Mouse (Mus musculus): ENCODE measurements around the gene Hemk1. TPM values are rescaled to one million over a fixed set of nuclear protein-coding genes. Genes with fewer than 3 reads are reported as not detected.
"Not testable (repeated sequence)": the region's sequence is repeated elsewhere in the genome, so short reads cannot be mapped to it uniquely, and the experiment has no call there.

The Hemk1 gene
- total RNA-seq, 2 experiments from 2014 or later = 9.3 to 11.2 TPM

DNA sequence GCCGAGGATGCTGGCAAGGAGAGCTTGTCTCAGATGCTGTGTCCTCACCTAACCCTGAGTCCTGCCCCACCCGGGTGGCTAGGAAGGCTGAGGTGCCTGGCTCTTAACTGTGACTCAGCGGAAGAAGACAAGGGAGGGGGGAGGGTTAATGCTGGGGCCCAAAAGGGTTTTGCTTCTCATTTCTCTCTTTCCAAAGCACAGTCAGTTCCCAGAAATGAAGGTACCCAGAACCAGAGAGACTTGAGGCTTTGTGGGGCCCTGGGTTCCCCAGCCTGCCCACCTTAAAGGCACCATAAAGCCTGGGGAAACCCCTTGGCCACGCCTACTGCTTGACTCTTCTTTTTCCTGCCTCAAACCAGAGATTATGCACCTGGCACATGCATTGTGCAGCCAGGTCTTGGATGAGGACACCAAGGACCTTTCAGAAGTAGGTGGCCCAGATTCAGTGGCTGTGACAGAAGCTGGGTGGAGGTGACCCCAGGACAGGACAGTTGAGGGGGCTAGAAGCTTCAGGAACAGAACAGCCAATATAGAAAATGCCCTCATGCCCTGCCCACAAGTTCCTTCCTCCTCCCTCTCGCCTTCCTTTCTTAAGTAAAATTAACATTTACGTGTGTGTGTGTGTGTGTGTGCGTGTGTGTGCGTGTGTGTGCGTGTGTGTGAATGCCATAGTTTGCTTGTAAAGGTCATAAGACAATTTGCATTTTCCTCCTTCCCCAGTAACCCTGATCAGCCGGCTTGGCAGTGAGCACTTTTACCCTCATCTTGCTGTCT, 25.2 kb downstream of the Hemk1 start:
- intact Hi-C loops (cut with DNase I) = no loop called here
- DNase-seq = no peak

DNA sequence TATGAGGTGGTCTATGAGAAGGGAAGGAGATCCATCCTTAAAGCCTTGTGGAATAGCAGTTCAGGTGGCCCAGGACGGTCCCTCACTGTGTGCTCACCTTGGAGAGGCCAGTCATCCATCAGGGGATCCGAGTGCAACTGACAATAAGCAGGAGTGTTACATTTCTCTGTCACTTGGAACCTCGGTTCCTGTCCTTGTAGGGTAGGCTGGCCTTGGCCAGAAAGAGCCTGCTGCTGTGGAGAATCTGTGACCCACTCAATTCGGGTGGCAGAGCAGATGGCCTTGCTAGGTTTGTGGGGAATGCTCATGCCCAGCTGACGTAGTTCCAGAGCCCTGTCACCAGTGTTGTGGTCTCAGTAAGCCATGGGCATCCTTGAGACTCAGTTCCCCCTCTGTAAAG, 28.6 kb downstream of the Hemk1 start:
- intact Hi-C loops (cut with DNase I) = no loop called here
- no peak for DNase-seq

DNA sequence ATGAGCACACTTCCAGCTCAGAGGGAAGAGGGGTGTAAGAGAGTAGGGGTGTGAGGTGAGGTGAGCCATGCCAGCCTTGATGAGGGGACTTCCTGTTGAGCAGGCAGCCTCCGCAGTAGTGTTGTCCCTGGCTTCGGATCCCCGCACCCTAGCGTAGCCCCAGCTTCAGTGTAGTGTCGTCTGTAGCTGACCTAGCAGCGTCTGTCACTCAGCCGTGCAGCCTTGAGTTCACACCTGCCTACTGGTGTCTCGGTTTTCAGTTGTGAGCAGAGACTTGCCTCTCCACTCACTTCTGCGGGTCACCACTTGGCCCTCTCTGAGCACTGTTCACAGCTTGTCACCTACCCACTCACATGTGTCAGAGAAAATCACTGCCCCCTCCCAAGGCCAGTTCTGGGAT, 29.0 kb downstream of the Hemk1 start:
- no peak for DNase-seq
- intact Hi-C loops (cut with DNase I) = no loop called here

DNA sequence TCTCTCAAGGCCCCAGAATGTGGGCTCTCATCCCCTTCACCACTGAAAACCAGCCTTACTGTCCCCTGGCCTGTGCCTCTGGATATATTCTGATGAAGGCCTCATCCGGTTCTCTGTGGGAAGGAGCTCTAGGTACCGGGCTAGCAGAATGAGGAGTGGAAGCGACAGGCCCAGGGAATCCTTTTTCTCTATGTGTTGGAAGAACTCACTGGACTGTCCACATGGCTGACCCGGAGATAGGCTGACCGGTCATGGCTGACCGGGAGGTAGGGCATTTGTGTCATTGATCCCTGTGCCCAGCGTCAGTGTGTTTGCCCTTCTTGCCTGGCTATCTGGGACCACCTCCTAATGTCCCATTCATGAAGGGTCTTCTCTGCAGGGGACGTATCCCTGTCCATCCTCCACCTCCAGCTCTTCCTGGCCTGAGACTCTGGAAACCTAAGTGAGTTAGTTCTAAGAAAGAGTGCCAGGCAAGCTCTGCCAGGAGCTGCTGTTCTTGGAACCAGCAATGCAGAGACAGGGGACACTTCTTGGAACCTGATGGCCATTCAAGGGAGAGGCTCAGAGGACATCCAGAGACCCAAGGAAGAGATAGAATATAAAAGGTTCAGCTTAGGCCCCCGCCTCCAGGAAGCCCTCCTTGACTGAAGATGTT, 29.7 kb downstream of the Hemk1 start:
- DNase-seq = no peak
- intact Hi-C loops (cut with DNase I) = loop anchor here (1.0 kb wide), 1 partner anchor 15 kb away; no protein-coding TSS in a partner anchor

DNA sequence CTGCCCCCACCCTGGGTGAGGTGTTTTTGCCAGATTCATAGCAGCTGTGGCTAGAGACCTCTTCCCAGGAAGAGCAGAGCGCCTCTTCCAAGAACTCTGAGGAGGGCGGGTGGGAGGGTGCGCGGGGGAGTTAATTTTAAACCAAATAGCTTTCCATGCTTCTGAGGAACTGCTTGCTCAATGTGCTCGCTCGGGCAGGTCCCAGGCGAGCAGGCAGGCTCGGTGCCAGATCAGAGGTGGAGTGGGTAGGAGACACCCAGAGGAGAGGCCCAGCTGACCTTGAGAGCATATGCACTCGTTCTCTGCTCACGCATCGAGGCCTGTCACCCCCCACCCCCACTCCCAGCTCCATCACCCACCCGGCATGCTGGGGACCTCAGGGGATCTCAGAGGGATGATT, 30.3 kb downstream of the Hemk1 start:
- peak; percentile 70 to 87 for DNase-seq
- intact Hi-C loops (cut with DNase I) = loop anchor here (1.0 kb wide), 1 partner anchor 15 kb away; no protein-coding TSS in a partner anchor

DNA sequence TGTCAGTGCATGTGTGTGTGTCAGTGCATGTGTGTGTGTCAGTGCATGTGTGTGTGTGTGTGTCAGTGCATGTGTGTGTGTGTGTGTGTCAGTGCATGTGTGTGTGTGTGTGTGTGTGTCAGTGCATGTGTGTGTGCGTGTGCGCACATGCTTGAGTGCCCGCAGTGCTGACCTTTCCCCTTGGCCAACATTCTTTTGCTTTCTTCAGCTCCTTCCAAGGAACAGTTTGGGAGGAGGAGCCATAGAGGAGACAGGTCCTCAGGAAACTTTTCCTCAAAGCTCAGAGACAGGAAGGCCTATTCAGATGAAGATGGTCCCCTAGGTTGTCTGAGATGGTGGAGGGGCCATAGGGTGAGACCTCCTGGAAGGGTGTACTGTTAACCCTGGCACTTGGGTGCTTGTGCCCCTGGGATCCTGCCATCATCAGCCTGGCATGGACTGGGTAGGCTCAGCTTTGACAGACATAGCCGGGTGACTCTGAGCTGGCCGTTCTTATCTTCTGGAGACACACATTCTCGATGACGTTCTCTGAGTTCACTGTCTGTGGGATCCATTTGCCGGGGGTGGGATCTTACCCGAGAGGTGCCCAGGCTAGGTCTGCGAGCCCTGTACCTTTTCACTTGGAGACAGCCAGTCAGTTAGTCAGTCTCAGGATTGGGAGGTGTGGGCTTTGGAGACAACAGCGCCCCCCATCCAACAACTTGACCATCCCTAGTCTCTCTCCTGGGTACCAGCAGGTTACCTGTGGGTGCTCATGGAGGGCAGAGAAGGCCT, 30.9 kb downstream of the Hemk1 start:
- intact Hi-C loops (cut with DNase I) = no loop called here
- no peak for DNase-seq

DNA sequence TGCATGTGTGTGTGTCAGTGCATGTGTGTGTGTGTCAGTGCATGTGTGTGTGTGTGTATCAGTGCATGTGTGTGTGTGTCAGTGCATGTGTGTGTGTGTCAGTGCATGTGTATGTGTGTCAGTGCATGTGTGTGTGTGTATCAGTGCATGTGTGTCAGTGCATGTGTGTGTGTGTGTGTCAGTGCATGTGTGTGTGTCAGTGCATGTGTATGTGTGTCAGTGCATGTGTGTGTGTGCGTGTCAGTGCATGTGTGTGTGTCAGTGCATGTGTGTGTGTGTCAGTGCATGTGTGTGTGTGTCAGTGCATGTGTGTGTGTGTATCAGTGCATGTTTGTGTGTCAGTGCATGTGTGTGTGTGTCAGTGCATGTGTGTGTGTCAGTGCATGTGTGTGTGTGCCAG, 31.5 kb downstream of the Hemk1 start:
- intact Hi-C loops (cut with DNase I); DNase-seq: not testable (repeated sequence)

DNA sequence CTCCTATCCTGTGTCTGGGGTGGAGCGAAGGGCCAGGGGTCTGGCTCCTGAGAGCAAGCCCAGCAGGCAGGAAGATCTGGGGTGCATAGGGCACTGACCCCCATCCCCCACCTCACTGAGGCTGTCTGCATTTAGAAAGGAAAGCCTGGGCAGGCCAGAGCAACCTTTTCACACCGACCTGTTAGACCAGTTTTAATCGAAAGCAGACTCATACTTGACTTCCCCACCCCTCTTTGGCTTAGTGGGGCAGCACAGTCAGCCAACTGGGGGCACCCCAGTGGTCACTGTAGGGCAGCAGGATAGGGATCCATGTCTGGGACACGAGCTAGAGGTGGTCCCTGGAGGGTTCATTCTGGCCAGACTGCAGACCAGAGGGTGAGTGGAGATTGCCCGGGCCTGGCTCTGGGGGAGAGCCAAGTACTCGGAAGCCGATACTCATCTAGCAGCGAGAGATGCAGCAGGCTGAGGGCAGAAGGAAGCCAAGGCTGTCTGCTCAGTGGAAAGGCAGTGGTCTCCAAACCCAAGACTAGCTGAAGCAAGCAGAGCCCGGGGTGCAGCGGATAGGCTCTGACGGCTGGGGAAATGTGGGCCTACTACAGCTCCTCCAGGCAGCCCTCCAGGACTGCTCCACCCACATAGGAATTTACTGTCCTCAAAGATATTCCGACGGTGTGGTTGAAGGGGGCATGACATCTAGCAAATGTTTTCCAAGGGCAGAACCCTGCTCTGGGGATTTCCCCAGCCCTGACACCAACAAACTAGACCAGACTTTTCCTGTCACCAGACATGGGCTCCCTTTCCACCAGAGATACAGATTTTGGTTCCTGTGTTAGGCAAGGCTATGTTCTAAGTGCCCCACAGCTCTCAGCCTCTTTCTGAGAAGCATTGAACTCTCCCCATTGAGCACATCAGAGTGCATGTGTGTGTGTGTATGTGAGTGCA, 32.3 kb downstream of the Hemk1 start:
- intact Hi-C loops (cut with DNase I) = no loop called here
- no peak for DNase-seq

DNA sequence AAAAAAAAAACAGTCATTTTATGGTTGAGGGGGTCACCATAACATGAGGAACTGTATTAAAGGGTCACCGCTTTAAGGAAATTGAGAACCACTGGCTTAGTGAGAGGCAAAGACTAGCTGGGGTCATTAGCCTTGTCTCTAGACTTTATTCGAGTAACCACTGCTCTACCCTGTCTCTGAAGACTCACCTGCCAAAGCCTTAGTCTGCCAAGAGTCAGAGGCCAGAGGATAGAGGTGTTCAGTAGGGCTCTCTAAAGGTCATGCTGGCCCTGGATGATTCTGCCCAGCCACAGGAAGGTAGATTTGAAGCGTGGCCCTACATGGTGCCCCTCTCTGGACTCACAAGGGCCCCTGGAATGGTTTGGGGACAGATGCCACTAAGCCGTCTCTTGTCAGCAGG, 33.1 kb downstream of the Hemk1 start:
- intact Hi-C loops (cut with DNase I) = no loop called here
- no peak for DNase-seq

DNA sequence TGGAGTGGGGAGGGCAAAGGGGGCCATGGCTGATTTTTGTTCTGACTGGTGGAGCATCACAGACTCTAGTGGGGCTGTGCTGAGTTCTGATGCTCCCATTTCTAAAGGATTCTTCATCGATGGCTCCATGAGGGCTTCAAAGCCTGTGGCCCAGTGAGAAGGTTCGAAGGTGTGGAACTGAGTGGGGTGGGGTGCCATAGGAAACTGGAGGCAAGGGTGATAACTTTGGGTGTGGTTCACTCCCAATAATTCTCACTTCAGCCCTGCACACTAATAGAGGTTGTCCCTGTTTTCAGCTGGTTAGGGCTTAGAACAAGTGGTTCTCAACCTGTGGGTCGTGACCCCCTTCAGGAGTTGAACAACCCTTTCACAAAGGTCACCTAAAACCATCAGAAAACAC, 33.8 kb downstream of the Hemk1 start:
- no peak for DNase-seq
- intact Hi-C loops (cut with DNase I) = no loop called here

DNA sequence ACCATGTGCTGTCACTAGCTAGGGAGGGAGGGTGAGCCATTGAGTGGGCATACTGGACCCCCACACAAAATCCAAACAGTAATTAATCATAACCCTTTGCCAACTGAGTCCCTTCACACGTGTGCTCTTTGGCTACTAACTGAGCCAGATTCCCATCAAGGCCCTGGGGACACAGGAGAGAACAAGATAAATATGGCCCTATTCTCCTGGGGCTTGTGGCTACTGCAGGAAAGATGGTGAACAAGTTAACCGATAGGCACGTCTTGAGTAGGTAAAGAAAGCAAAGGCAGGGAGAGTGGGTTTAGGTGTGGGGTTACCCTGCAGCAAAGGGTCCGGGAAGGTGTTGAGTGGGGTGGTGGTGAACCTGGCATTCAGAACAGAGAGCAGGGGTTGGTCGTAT, 34.2 kb downstream of the Hemk1 start:
- intact Hi-C loops (cut with DNase I) = no loop called here

DNA sequence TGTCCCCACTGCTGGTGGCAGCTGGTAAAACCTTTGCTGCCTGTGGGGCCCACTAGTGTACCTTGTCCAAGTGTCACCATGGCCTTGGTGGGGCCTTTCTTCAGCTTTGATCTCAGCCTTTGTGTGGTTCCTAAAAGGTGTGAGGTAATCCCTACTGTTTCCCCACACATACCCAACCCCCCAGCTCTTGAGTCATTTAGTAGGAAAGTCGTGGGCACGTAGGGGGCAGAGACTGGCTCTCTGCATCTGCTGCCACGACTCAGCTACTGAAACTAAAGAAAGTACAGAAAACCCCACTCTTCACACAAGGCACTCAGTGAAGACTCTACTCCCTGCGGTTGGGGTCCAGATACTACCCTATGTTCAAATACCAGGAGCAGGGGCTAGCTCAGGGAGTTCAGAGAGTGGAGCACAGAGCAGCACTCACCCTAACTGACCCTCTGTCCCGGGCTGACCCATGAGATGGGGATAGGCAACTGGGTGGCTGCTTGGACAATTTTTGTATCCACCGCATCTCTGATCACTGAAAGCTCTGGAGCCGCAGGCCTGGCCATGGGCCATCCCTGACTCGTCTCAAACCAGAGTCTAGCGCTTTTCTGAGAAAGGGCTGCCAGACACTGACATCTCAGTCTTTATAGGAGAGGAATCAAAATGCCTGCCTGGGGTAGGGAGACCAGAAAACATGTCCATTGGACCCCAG, 34.9 kb downstream of the Hemk1 start:
- no peak for DNase-seq
- intact Hi-C loops (cut with DNase I) = no loop called here

More for the DNA sequence above, 34.2 kb downstream of the Hemk1 start:
- no peak for DNase-seq

DNA sequence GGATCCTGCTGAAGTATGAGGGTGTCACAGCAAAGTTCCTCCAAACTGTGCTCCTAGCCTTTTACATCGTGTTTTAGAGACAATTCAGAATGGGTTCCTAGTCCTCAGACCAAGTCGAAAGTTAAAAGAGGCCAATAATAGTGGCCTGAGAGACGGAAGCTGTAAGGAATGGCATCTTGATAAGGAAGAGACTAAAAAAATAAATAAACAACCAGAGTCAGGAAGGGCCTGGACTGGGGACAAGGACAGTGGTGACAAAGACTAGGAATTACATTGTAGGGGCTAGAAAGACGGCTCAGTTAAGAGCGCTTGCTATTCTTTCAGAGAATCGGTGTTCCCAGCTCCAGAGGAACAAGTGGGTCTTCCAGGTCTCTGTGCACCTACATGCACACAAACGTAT, 35.6 kb downstream of the Hemk1 start:
- intact Hi-C loops (cut with DNase I) = no loop called here
- no peak for DNase-seq

DNA sequence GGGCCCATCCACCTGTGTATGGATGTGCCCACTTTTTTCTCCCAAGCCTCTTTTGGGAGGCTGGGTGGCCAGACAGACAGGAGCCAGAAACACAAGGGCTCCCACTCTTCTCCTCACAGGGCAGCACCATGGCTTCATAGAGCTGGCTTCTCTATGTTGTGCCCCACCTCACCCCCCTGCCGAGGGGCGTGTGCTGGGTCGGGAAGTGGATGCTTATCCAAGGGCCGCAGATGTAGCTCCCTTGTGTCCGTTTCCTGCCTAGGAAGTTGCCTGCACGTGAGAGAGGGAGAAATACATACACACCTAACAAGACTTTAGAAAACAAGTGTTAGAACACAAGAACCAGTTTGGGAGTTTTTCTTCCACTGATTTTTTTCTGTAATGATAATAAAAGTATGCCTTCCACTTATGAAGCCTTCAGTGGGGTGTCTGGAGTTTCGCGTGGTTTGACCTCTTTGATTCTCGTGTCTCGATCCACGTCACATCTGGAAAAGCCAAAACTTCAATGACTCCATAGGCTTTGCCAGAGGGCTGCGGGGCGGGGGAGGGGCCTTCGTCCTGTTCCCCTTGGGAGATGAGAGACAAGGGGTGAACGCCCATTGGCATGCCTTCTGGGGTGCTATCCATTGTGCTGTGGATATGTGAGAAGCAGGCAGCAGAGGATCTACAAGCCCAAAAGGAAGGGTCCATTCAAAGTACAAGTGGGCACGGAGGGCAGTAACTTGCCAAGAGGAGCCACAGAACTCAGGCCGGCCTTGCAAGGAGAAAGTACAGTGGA, 36.4 kb downstream of the Hemk1 start:
- intact Hi-C loops (cut with DNase I) = no loop called here

DNA sequence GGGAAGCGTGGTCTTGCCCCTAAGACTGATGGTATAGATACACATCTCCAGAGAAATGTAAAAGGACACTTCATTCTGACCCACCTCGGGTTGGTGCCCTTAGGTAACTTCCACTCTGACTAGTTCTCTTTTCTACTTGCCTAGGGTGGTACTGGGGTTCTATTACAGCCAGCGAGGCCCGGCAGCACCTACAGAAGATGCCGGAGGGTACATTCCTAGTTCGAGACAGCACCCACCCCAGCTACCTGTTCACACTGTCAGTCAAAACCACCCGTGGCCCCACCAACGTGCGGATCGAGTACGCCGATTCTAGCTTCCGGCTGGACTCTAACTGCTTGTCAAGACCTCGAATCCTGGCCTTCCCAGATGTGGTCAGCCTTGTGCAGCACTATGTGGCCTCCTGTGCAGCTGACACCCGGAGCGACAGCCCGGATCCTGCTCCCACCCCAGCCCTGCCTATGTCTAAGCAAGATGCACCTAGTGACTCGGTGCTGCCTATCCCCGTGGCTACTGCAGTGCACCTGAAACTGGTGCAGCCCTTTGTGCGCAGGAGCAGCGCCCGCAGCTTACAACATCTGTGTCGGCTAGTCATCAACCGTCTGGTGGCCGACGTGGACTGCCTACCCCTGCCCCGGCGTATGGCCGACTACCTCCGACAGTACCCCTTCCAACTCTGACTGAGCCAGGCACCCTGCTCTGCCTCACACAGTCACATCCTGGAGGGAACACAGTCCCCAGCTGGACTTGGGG, 37.8 kb downstream of the Hemk1 start:
- DNase-seq = no peak
- intact Hi-C loops (cut with DNase I) = no loop called here

More for the DNA sequence above, 36.4 kb downstream of the Hemk1 start:
- DNase-seq = no peak

DNA sequence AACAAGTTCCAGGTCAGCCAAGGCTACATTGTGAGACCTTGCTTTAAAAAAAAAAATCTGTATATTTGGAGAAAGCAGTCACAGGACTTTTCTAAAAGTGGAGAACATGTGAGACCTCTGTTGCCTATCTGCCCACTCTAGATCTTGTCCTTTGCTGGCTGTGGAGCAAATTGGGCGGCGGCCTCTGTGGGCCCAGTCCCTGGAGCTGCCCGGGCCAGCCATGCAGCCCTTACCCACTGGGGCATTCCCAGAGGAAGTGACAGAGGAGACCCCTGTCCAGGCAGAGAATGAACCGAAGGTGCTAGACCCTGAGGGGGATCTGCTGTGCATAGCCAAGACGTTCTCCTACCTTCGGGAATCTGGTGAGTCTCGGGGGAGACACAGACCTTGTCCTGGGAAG, 38.4 kb downstream of the Hemk1 start:
- intact Hi-C loops (cut with DNase I) = loop anchor here (5.0 kb wide), 1 partner anchor 213 kb away; no protein-coding TSS in a partner anchor
- DNase-seq = no peak

DNA sequence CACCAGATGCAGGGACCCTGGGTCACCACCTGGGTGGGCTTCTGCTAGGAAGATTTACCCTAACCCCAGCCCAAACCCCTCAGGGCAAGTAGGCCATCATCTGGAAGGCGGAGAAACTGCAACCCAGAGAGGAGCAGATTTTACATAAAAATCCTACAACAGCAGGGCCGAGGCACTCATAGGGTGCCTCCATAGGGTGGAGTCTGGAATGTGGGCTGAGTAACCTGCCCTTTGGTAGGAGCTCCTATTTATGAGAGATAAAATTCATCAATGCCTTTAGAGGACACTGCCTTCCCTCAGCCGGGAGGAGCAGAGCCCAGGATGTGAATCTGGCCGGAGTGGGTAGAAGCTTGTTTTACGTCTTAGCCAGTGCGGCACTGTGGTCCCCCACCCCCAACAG, 39.3 kb downstream of the Hemk1 start:
- intact Hi-C loops (cut with DNase I) = loop anchor here (5.0 kb wide), 1 partner anchor 213 kb away; no protein-coding TSS in a partner anchor
- no peak for DNase-seq
